Mouse (Mus musculus): ENCODE measurements at regions not wholly inside any gene's neighbourhood (a gene's known extent, or its start where the extent isn't known, plus 50 kb on each side); places are given as distances from the start of the nearest gene placed in this dataset.

GRCm38 (mm10) chr3:143732966-143733725 is 471.9 kb downstream of the Lmo4 start:
- in situ Hi-C loops (cut with MboI; ENCODE audit: low sequenced_read_pairs) = no loop called here

- in situ Hi-C loops (cut with MboI; ENCODE audit: low sequenced_read_pairs) = no loop called here
Observed at GRCm38 (mm10) chr3:143729473-143730076, 475.4 kb downstream of the Lmo4 start.

- in situ Hi-C loops (cut with MboI; ENCODE audit: low sequenced_read_pairs) = no loop called here
Observed at GRCm38 (mm10) chr3:143722571-143722970, 482.4 kb downstream of the Lmo4 start.

GRCm38 (mm10) chr3:143722082-143722481 is 482.9 kb downstream of the Lmo4 start:
- in situ Hi-C loops (cut with MboI; ENCODE audit: low sequenced_read_pairs) = no loop called here

- in situ Hi-C loops (cut with MboI; ENCODE audit: low sequenced_read_pairs) = no loop called here
Observed at GRCm38 (mm10) chr3:143713183-143713582, 491.8 kb downstream of the Lmo4 start.

GRCm38 (mm10) chr3:143710805-143711469 is 494.1 kb downstream of the Lmo4 start:
- in situ Hi-C loops (cut with MboI; ENCODE audit: low sequenced_read_pairs) = no loop called here

GRCm38 (mm10) chr3:143706679-143707078 is 498.3 kb downstream of the Lmo4 start:
- in situ Hi-C loops (cut with MboI; ENCODE audit: low sequenced_read_pairs) = no loop called here

- in situ Hi-C loops (cut with MboI; ENCODE audit: low sequenced_read_pairs) = no loop called here
Observed at GRCm38 (mm10) chr3:143694817-143695216, 510.2 kb downstream of the Lmo4 start.

- in situ Hi-C loops (cut with MboI; ENCODE audit: low sequenced_read_pairs) = no loop called here
Observed at GRCm38 (mm10) chr3:143685742-143686141, 519.3 kb downstream of the Lmo4 start.

- in situ Hi-C loops (cut with MboI; ENCODE audit: low sequenced_read_pairs) = no loop called here
Observed at GRCm38 (mm10) chr3:143678186-143678585, 526.8 kb downstream of the Lmo4 start.

- in situ Hi-C loops (cut with MboI; ENCODE audit: low sequenced_read_pairs) = no loop called here
Observed at GRCm38 (mm10) chr3:143674855-143675254, 530.2 kb downstream of the Lmo4 start.

- in situ Hi-C loops (cut with MboI; ENCODE audit: low sequenced_read_pairs) = no loop called here
Observed at GRCm38 (mm10) chr3:143674446-143674845, 530.6 kb downstream of the Lmo4 start.

- in situ Hi-C loops (cut with MboI; ENCODE audit: low sequenced_read_pairs) = no loop called here
Observed at GRCm38 (mm10) chr3:143662041-143662685, 542.9 kb downstream of the Lmo4 start.

GRCm38 (mm10) chr3:143659421-143659978 is 545.5 kb downstream of the Lmo4 start:
- in situ Hi-C loops (cut with MboI; ENCODE audit: low sequenced_read_pairs) = no loop called here

- in situ Hi-C loops (cut with MboI; ENCODE audit: low sequenced_read_pairs) = no loop called here
Observed at GRCm38 (mm10) chr3:143647237-143647636, 557.8 kb downstream of the Lmo4 start.

- in situ Hi-C loops (cut with MboI; ENCODE audit: low sequenced_read_pairs) = no loop called here
Observed at GRCm38 (mm10) chr3:143646836-143647235, 558.2 kb downstream of the Lmo4 start.

GRCm38 (mm10) chr3:143633036-143633435 is 572.0 kb downstream of the Lmo4 start:
- in situ Hi-C loops (cut with MboI; ENCODE audit: low sequenced_read_pairs) = no loop called here

- in situ Hi-C loops (cut with MboI; ENCODE audit: low sequenced_read_pairs) = no loop called here
Observed at GRCm38 (mm10) chr3:143631183-143631582, 573.8 kb downstream of the Lmo4 start.

- in situ Hi-C loops (cut with MboI; ENCODE audit: low sequenced_read_pairs) = no loop called here
Observed at GRCm38 (mm10) chr3:143624906-143625305, 580.1 kb downstream of the Lmo4 start.

GRCm38 (mm10) chr3:143622275-143622674 is 582.7 kb downstream of the Lmo4 start:
- in situ Hi-C loops (cut with MboI; ENCODE audit: low sequenced_read_pairs) = no loop called here

- in situ Hi-C loops (cut with MboI; ENCODE audit: low sequenced_read_pairs) = no loop called here
Observed at GRCm38 (mm10) chr3:143619125-143619524, 585.9 kb downstream of the Lmo4 start.
